Mouse (Mus musculus): ENCODE results near the gene Ncapg.

DNA sequence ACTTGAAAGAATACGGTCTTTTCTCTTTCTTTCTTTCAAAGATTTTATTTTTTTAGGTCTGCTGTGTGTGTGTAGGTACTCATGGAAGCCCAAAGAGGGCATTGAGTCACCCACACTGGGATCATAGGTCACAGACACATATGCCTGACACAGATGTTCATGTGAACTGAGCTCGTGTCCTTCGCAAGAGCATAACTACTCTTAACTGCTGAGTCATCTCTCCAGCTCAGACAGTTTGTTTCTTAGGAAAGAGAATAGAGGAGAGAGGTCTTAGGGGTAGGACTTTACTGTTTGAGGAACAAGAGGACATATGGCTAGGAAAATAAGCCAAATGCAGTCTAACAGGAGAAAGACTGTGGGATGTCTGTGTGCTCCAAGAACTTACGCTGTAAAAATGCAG lies 19.4 kb downstream of the Ncapg start:
- TF ChIP-seq POLR2A (IDR thresholded peaks at IDR 0.05; ENCODE audit: low read depth, low read length) (no peak), CTCF (IDR thresholded peaks at IDR 0.05; ENCODE audit: borderline replicate concordance, insufficient read depth, low read length) (no peak)

All from embryonic fibroblast, embryonic 13.5 days (primary cell).